Mouse (Mus musculus): ENCODE measurements around the gene Olfr312.
"Not testable (repeated sequence)": the region's sequence is repeated elsewhere in the genome, so short reads cannot be mapped to it uniquely, and the experiment has no call there.

Olfr312 gene

GRCm38 (mm10) chr11:58828937-58829336, at the start of gene Olfr312:
Olfr312 (plus strand) TSS chr11:58829237.
- DNase-seq = not testable (repeated sequence)

GRCm38 (mm10) chr11:58782480-58783089, 46.5 kb upstream of the Olfr312 start, which contains the start of gene Olfr314:
Olfr314 (plus strand) TSS chr11:58782952.
- no peak for DNase-seq

GRCm38 (mm10) chr11:58784182-58784581, 44.9 kb upstream of the Olfr312 start:
- no peak for DNase-seq

- peak; percentile 17 to 22 for DNase-seq
Observed at GRCm38 (mm10) chr11:58787651-58788050, 41.4 kb upstream of the Olfr312 start.

- peak; percentile 46 to 49 for DNase-seq
Observed at GRCm38 (mm10) chr11:58788346-58788745, 40.7 kb upstream of the Olfr312 start.

- DNase-seq = peak; percentile 35 to 50
Observed at GRCm38 (mm10) chr11:58789532-58789931, 39.5 kb upstream of the Olfr312 start.

GRCm38 (mm10) chr11:58790053-58790452, 39.0 kb upstream of the Olfr312 start:
- DNase-seq = peak; percentile 44 to 48

- DNase-seq = no peak
Observed at GRCm38 (mm10) chr11:58790646-58791045, 38.4 kb upstream of the Olfr312 start.

- peak; percentile 34 to 46 for DNase-seq
Observed at GRCm38 (mm10) chr11:58795856-58796255, 33.2 kb upstream of the Olfr312 start.

GRCm38 (mm10) chr11:58796850-58797249, 32.2 kb upstream of the Olfr312 start:
- no peak for DNase-seq

GRCm38 (mm10) chr11:58799747-58800146, 29.3 kb upstream of the Olfr312 start:
- DNase-seq = no peak

GRCm38 (mm10) chr11:58801558-58802228, 27.3 kb upstream of the Olfr312 start, which contains the start of gene Fam183b:
Fam183b (minus strand) TSS chr11:58801960.
- DNase-seq = no peak

GRCm38 (mm10) chr11:58803871-58804270, 25.2 kb upstream of the Olfr312 start:
- no peak for DNase-seq

- DNase-seq = no peak
Observed at GRCm38 (mm10) chr11:58804393-58804792, 24.6 kb upstream of the Olfr312 start.

GRCm38 (mm10) chr11:58812001-58812400, 17.0 kb upstream of the Olfr312 start:
- peak; percentile 18 to 22 for DNase-seq

GRCm38 (mm10) chr11:58814700-58815099, 14.3 kb upstream of the Olfr312 start, which contains the start of gene Olfr313:
Olfr313 (plus strand) TSS chr11:58815000.
- not testable (repeated sequence) for DNase-seq

- DNase-seq = no peak
Observed at GRCm38 (mm10) chr11:58815676-58816075, 13.4 kb upstream of the Olfr312 start.

GRCm38 (mm10) chr11:58829764-58830163, 727 bp downstream of the Olfr312 start:
- DNase-seq = no peak

GRCm38 (mm10) chr11:58832541-58832940, 3.5 kb downstream of the Olfr312 start:
- DNase-seq = not testable (repeated sequence)

- not testable (repeated sequence) for DNase-seq
Observed at GRCm38 (mm10) chr11:58838951-58839350, 9.9 kb downstream of the Olfr312 start, which contains the start of gene Olfr311. Olfr311 (plus strand) TSS chr11:58839251.

- peak; percentile 81 to 83 for DNase-seq
Observed at GRCm38 (mm10) chr11:58846919-58847461, 18.0 kb downstream of the Olfr312 start, which contains the start of gene Gm12258. Gm12258 (plus strand) TSS chr11:58847158.

GRCm38 (mm10) chr11:58847636-58848035, 18.6 kb downstream of the Olfr312 start:
- DNase-seq = no peak

GRCm38 (mm10) chr11:58849731-58850130, 20.7 kb downstream of the Olfr312 start:
- no peak for DNase-seq

- no peak for DNase-seq
Observed at GRCm38 (mm10) chr11:58860744-58861143, 31.7 kb downstream of the Olfr312 start.

Measured in B cell, adult 2 months (primary cell).